Mouse (Mus musculus) bone marrow macrophage, adult 2 months (primary cell): ENCODE results near the gene Slco4a1.

Experiments
- CTCF ChIP-seq: IDR thresholded peaks from 2 replicates; pipeline ENCODE4 v1.5.1; 2012; ENCODE audit warnings: low read depth, mild to moderate bottlenecking, low read length, moderate library complexity
- POLR2A ChIP-seq: IDR thresholded peaks from 2 replicates; pipeline ENCODE4 v1.6.1; 2012; ENCODE audit warnings: mild to moderate bottlenecking, low read depth, low read length, borderline replicate concordance

DNA sequence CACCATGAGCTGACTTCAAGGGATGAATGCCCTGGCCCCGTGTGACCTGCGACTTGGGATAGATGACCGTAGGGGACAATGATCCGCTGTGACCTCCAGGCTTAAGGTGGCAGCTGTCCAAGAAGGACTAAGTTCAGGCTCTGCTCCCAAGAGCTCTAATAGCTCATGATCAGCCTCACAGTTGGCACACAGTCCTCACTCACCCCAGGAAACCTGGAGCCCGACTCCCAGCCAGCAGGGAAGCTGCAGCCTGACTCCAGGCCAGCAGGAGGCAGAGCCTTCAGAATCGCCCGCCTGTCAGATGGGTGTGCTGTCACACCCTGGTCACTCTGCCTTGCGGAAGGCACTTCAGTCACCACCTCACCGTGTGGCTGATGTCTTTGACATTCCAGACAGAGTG is 13.7 kb downstream of the Slco4a1 start:
- TF ChIP-seq CTCF (no peak), POLR2A (no peak)
